ENCODE assay signal across 9 mouse cellular contexts in the genomic region with DNA sequence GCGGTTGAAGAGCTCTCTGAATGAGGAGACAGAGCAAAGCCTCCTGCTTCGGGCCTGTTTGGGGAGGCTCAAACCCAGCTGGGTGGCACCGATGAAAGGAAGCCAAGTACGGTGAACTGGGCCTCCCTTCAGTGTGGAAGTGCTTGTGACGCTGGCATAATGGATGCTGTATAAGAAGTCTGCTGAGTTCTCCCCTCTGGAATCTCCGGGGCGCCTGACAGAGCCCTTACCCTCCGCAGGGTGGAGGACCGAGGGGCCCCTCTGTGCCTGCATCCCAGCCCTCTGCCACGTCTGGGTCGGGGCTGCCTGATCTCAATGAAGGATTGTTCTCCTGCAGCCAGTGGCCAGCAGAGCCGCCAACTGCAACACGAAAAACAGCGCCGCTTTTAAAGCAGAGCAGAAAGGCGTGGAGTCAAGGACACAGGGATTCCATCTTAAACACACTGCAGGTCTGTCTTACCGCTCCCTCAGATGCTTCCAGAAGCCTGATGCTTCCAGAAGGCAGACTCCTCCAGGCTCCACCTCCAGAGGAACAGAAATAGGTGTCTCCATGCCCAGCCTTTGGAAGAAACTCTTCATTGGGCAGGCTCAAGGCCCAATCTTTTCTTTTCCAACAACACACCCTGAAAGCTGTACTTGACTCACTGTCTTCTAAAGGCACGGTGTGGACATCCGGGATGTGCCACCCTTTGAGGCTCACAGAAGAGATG.
DNase-seq lines count a peak whose midpoint lies in the region; ATAC-seq and TF ChIP-seq lines count a peak whose summit lies in the region.
"Had no signal": no experiment of that assay in that cellular context is flagged by ENCODE, and none has a peak within 500 bp of the region (broad histone marks: within the 10 kb centered on the region; RNA-seq: fewer than 3 reads in every experiment).

No protein-coding gene starts in this region.

- no peak for DNase-seq in stomach, postnatal 0 days (ENCODE audit: low spot score)
- peak; percentile 21 to 42 for DNase-seq in frontal cortex, adult 2 months (ENCODE audit: extremely low spot score in 1 of 2, low spot score in 1 of 2)
- DNase-seq in limb, embryonic 11.5 days (ENCODE audit: low spot score), result peak; percentile 56
- DNase-seq in right cerebral cortex, postnatal 4 days, result peak; percentile 19
- DNase-seq in MN1 (ENCODE audit: low spot score), result no peak
- no peak for DNase-seq in gastrocnemius, adult 8-10 months (ENCODE audit: low spot score in 2 of 2)
- DNase-seq: liver, embryonic 13.5 days had no signal

- no peak for TF ChIP-seq CTCF in stomach, postnatal 0 days (IDR thresholded peaks at IDR 0.05; ENCODE audit: low read depth)

- peak; percentile 61; the same call in 1 of the 2 replicates for ATAC-seq in stomach, embryonic 14.5 days (ENCODE audit: insufficient number of reproducible peaks, insufficient read depth, low FRiP score, low read depth)
- ATAC-seq in stomach, postnatal 0 days (ENCODE audit: low FRiP score, low TSS enrichment), result no peak
- peak; percentile 68; the same call in 1 of the 2 replicates for ATAC-seq in limb, embryonic 11.5 days (ENCODE audit: insufficient number of reproducible peaks, low FRiP score, low TSS enrichment, low read depth)
- ATAC-seq in monocyte, adult 5-6 weeks (replicated peaks; ENCODE audit: insufficient number of reproducible peaks, low FRiP score, low TSS enrichment, poor library complexity, severe bottlenecking), result no peak

- no peaks in the 10 kb centered on the region for H3K4me1 ChIP-seq in stomach, embryonic 14.5 days (ENCODE audit: control insufficient read depth, insufficient read depth, low read length)
- H3K4me1 ChIP-seq in stomach, postnatal 0 days (replicated peaks; ENCODE audit: control insufficient read depth, insufficient read depth), result no peaks in the 10 kb centered on the region
- H3K4me1 ChIP-seq in limb, embryonic 11.5 days (ENCODE audit: control insufficient read depth, insufficient read depth, low read length), result peaks cover 5% of the 10 kb centered on the region

- WGBS in stomach, embryonic 14.5 days, result 25% methylated on average over 19 of the region's 19 CpGs
- 33% methylated on average over 19 of the region's 19 CpGs for whole genome bisulfite sequencing in stomach, postnatal 0 days
- WGBS in limb, embryonic 11.5 days, result 27% methylated on average over 19 of the region's 19 CpGs

- no peak overlapping the region for H3K4me3 ChIP-seq in stomach, embryonic 14.5 days (ENCODE audit: low read depth, low read length)
- H3K4me3 ChIP-seq in stomach, postnatal 0 days (ENCODE audit: low read depth, low read length), result no peak overlapping the region
- no peak overlapping the region for H3K4me3 ChIP-seq in limb, embryonic 11.5 days (ENCODE audit: low read depth, low read length)
- H3K4me3 ChIP-seq: liver, embryonic 13.5 days had no signal

- no peak overlapping the region for H3K27ac ChIP-seq in stomach, embryonic 14.5 days (ENCODE audit: low read length)
- no peak overlapping the region for H3K27ac ChIP-seq in stomach, postnatal 0 days (replicated peaks)
- peak overlapping the region; percentile 76 for H3K27ac ChIP-seq in limb, embryonic 11.5 days (replicated peaks; ENCODE audit: low read depth, low read length)
- H3K27ac ChIP-seq: liver, embryonic 13.5 days had no signal

- no peaks in the 10 kb centered on the region for H3K36me3 ChIP-seq in stomach, embryonic 14.5 days (ENCODE audit: control insufficient read depth, insufficient read depth, low read length)
- H3K36me3 ChIP-seq in stomach, postnatal 0 days (ENCODE audit: control insufficient read depth, insufficient read depth, low read length), result no peaks in the 10 kb centered on the region
- no peaks in the 10 kb centered on the region for H3K36me3 ChIP-seq in limb, embryonic 11.5 days (ENCODE audit: control insufficient read depth, insufficient read depth, low read length)
- H3K36me3 ChIP-seq: liver, embryonic 13.5 days had no signal

- H3K4me2 ChIP-seq in stomach, embryonic 14.5 days (replicated peaks; ENCODE audit: low read depth, low read length), result peak overlapping the region; percentile 20; the same call in 1 of the 2 replicates
- no peak overlapping the region; the same call in 1 of the 2 replicates for H3K4me2 ChIP-seq in stomach, postnatal 0 days (replicated peaks; ENCODE audit: low read depth)
- peak overlapping the region; percentile 15; the same call in 1 of the 2 replicates for H3K4me2 ChIP-seq in limb, embryonic 11.5 days (ENCODE audit: low read depth, severe bottlenecking)
- H3K4me2 ChIP-seq: liver, embryonic 13.5 days had no signal

- H3K9ac ChIP-seq in stomach, embryonic 14.5 days (replicated peaks; ENCODE audit: low read depth, low read length), result no peak overlapping the region
- no peak overlapping the region for H3K9ac ChIP-seq in stomach, postnatal 0 days (ENCODE audit: low read length)
- H3K9ac ChIP-seq in limb, embryonic 11.5 days (ENCODE audit: low read length), result peak overlapping the region; percentile 27; the same call in 1 of the 2 replicates
- H3K9ac ChIP-seq: liver, embryonic 13.5 days had no signal

- no peak for TF ChIP-seq EP300 in stomach, postnatal 0 days (optimal IDR thresholded peaks at IDR 0.05)

- H3K27me3 ChIP-seq in stomach, embryonic 14.5 days (ENCODE audit: control insufficient read depth, insufficient read depth, low read length), result no peaks in the 10 kb centered on the region
- no peaks in the 10 kb centered on the region for H3K27me3 ChIP-seq in stomach, postnatal 0 days (ENCODE audit: control insufficient read depth, insufficient read depth, low read length)
- no peaks in the 10 kb centered on the region for H3K27me3 ChIP-seq in limb, embryonic 11.5 days (ENCODE audit: control insufficient read depth, insufficient read depth, low read length)
- H3K27me3 ChIP-seq: liver, embryonic 13.5 days had no signal

- no peaks in the 10 kb centered on the region for H3K9me3 ChIP-seq in stomach, embryonic 14.5 days (ENCODE audit: control insufficient read depth, low read depth, low read length)
- no peaks in the 10 kb centered on the region for H3K9me3 ChIP-seq in stomach, postnatal 0 days (ENCODE audit: control insufficient read depth, low read length)
- no peaks in the 10 kb centered on the region for H3K9me3 ChIP-seq in limb, embryonic 11.5 days (ENCODE audit: control insufficient read depth, low read length)
- H3K9me3 ChIP-seq: liver, embryonic 13.5 days had no signal

Comparison
In these comparisons a context has a peak if more than half of its experiments do, and no peak if none do; other contexts are left out.
1. ATAC-seq: peak in stomach, embryonic 14.5 days (single experiment) and limb, embryonic 11.5 days (single experiment); none in stomach, postnatal 0 days (single experiment) and monocyte, adult 5-6 weeks (single experiment).
2. DNase-seq: peak in frontal cortex, adult 2 months (2 of 2), limb, embryonic 11.5 days (single experiment) and right cerebral cortex, postnatal 4 days (single experiment); none in stomach, postnatal 0 days (single experiment), MN1 (single experiment) and gastrocnemius, adult 8-10 months (0 of 2).